Mouse (Mus musculus): Measurements from ENCODE around the gene Sh3rf3. TPM values are rescaled to one million over a fixed set of nuclear protein-coding genes. Genes with fewer than 3 reads are reported as not detected.

Gene Sh3rf3
- polyA plus RNA-seq, 1 experiment from 2014 or later: not detected

- Histone ChIP-seq H3K4me3 (no peak overlapping the region), H3K36me3 (no peaks in the 10 kb centered on the region), H3K27ac (no peak overlapping the region), H3K27me3 (replicated peaks) (no peaks in the 10 kb centered on the region), H3K4me2 (no peak overlapping the region), H3K4me1 (no peaks in the 10 kb centered on the region), H3K9me3 (replicated peaks) (no peaks in the 10 kb centered on the region), H3K9ac (no peak overlapping the region)
- 45% methylated on average over 5 of the region's 5 CpGs for WGBS (ENCODE audit: insufficient replicate concordance)
- ATAC-seq: no peak
Measured at GRCm38 (mm10) chr10:58928952-58929442, 115.8 kb downstream of the Sh3rf3 start.

GRCm38 (mm10) chr10:58932151-58932773 lies 119.1 kb downstream of the Sh3rf3 start:
- H3K4me3 ChIP-seq: no peak overlapping the region
- H3K4me2 ChIP-seq: peak overlapping the region; percentile 19; the same call in 1 of the 2 replicates
- H3K36me3 ChIP-seq: no peaks in the 10 kb centered on the region
- 35% methylated on average over 22 of the region's 22 CpGs for WGBS (ENCODE audit: insufficient replicate concordance)
- no peak overlapping the region for H3K9ac ChIP-seq
- no peak for ATAC-seq
- H3K27me3 ChIP-seq (replicated peaks): no peaks in the 10 kb centered on the region
- H3K9me3 ChIP-seq (replicated peaks): no peaks in the 10 kb centered on the region
- no peaks in the 10 kb centered on the region for H3K4me1 ChIP-seq
- H3K27ac ChIP-seq: no peak overlapping the region

- Histone ChIP-seq H3K4me3 (no peak overlapping the region), H3K27me3 (replicated peaks) (no peaks in the 10 kb centered on the region), H3K36me3 (no peaks in the 10 kb centered on the region), H3K4me1 (no peaks in the 10 kb centered on the region), H3K9me3 (replicated peaks) (no peaks in the 10 kb centered on the region), H3K9ac (no peak overlapping the region), H3K27ac (no peak overlapping the region), H3K4me2 (no peak overlapping the region)
- WGBS (ENCODE audit: insufficient replicate concordance): 84% methylated on average over 6 of the region's 6 CpGs
- no peak for ATAC-seq
Measured at GRCm38 (mm10) chr10:58935606-58936005, 122.4 kb downstream of the Sh3rf3 start.

- H3K27ac ChIP-seq: no peak overlapping the region
- H3K4me2 ChIP-seq: no peak overlapping the region
- no peak overlapping the region for H3K4me3 ChIP-seq
- no peaks in the 10 kb centered on the region for H3K36me3 ChIP-seq
- no peaks in the 10 kb centered on the region for H3K4me1 ChIP-seq
- no peaks in the 10 kb centered on the region for H3K27me3 ChIP-seq (replicated peaks)
- H3K9ac ChIP-seq: no peak overlapping the region
- 74% methylated on average over 9 of the region's 9 CpGs for WGBS (ENCODE audit: insufficient replicate concordance)
- H3K9me3 ChIP-seq (replicated peaks): no peaks in the 10 kb centered on the region
- no peak for ATAC-seq
Measured at GRCm38 (mm10) chr10:58936441-58936860, 123.3 kb downstream of the Sh3rf3 start.

GRCm38 (mm10) chr10:58937521-58937920 lies 124.4 kb downstream of the Sh3rf3 start:
- Histone ChIP-seq H3K36me3 (no peaks in the 10 kb centered on the region), H3K9me3 (replicated peaks) (no peaks in the 10 kb centered on the region), H3K4me2 (no peak overlapping the region), H3K4me1 (no peaks in the 10 kb centered on the region), H3K27me3 (replicated peaks) (no peaks in the 10 kb centered on the region), H3K27ac (no peak overlapping the region), H3K4me3 (no peak overlapping the region), H3K9ac (no peak overlapping the region)
- no peak for ATAC-seq
- WGBS (ENCODE audit: insufficient replicate concordance): 54% methylated on average over 3 of the region's 3 CpGs

- WGBS (ENCODE audit: insufficient replicate concordance): 52% methylated on average over 3 of the region's 3 CpGs
Measured at GRCm38 (mm10) chr10:58942819-58943218, 129.7 kb downstream of the Sh3rf3 start.

DNA sequence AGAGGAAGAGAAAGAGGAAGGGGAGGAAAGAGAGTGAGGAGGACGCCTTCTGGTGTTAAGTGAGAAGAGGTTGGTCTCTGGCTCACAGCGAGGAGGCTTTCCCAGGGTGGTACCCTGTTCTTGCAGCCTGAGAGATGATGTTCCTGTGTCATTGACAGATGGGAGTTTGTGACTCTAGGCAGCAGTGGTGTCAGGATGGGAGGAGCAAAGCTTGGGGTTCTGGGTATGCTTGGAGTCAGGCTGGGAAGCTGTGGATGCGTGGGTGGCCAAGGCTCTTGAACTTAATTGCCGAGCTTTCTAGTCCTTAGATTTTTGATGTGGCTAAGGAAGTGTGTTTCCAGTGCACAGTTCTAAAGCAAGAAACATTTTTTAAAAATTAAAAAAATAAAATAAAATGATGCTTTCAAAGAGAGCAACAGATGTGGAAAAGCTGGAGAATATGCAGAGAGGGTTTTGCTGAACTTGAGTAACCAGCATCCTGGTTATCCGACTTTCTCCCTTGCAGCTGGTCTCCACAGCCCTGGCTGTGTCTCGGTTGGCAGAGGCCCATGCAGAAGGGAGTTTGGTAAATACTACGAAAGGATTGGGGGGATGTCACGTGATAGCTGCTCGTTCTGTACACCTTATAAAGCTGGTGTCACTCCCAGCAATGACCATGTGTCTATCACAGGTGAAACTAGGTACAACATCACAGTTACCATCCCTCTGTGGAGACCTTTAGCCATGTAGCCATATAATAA lies 130.7 kb downstream of the Sh3rf3 start:
- WGBS (ENCODE audit: insufficient replicate concordance): 52% methylated on average over 9 of the region's 9 CpGs
- ATAC-seq: no peak
- H3K4me3 ChIP-seq: no peak overlapping the region
- no peaks in the 10 kb centered on the region for H3K9me3 ChIP-seq (replicated peaks)
- no peak overlapping the region for H3K4me2 ChIP-seq
- H3K27ac ChIP-seq: no peak overlapping the region
- no peaks in the 10 kb centered on the region for H3K36me3 ChIP-seq
- H3K27me3 ChIP-seq (replicated peaks): no peaks in the 10 kb centered on the region
- no peak overlapping the region for H3K9ac ChIP-seq
- H3K4me1 ChIP-seq: no peaks in the 10 kb centered on the region

More at GRCm38 (mm10) chr10:58942819-58943218, 129.7 kb downstream of the Sh3rf3 start:
- H3K27me3 ChIP-seq (replicated peaks): no peaks in the 10 kb centered on the region
- H3K27ac ChIP-seq: no peak overlapping the region
- H3K4me3 ChIP-seq: no peak overlapping the region
- H3K4me2 ChIP-seq: no peak overlapping the region
- H3K9me3 ChIP-seq (replicated peaks): no peaks in the 10 kb centered on the region
- H3K9ac ChIP-seq: no peak overlapping the region
- H3K36me3 ChIP-seq: no peaks in the 10 kb centered on the region
- H3K4me1 ChIP-seq: no peaks in the 10 kb centered on the region
- no peak for ATAC-seq

GRCm38 (mm10) chr10:58944930-58945329 lies 131.8 kb downstream of the Sh3rf3 start:
- Histone ChIP-seq H3K9ac (no peak overlapping the region), H3K36me3 (no peaks in the 10 kb centered on the region), H3K4me2 (no peak overlapping the region), H3K27me3 (replicated peaks) (no peaks in the 10 kb centered on the region), H3K4me1 (no peaks in the 10 kb centered on the region), H3K4me3 (no peak overlapping the region), H3K27ac (no peak overlapping the region), H3K9me3 (replicated peaks) (no peaks in the 10 kb centered on the region)
- WGBS (ENCODE audit: insufficient replicate concordance): 49% methylated on average over 6 of the region's 6 CpGs
- ATAC-seq: no peak

- Histone ChIP-seq H3K9ac (no peak overlapping the region), H3K27me3 (replicated peaks) (no peaks in the 10 kb centered on the region), H3K4me3 (no peak overlapping the region), H3K4me1 (no peaks in the 10 kb centered on the region), H3K4me2 (no peak overlapping the region), H3K36me3 (no peaks in the 10 kb centered on the region), H3K27ac (no peak overlapping the region), H3K9me3 (replicated peaks) (no peaks in the 10 kb centered on the region)
- 60% methylated on average over 11 of the region's 11 CpGs for WGBS (ENCODE audit: insufficient replicate concordance)
- ATAC-seq: no peak
Measured at GRCm38 (mm10) chr10:58949770-58950638, 136.8 kb downstream of the Sh3rf3 start.

DNA sequence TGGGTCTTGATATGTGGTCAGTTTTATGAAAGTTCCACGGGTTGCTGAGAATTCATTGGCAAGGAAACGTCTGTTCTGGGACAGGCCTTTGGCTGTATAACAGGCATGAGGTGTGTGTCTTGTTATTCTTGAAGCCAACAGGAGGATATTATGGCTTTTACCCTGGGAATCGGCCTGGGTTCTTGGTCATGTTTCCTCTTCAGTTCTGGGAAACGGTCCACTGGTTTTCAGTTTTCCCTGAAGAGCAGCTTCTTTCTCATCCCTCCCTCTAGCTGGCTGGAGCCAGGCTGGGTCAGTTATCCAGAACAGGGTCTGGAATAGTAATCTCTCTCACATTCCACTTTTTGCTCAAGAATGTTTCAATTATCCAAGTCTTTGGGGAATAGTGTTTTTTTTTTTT lies 147.0 kb downstream of the Sh3rf3 start:
- H3K9ac ChIP-seq: no peak overlapping the region
- no peaks in the 10 kb centered on the region for H3K4me1 ChIP-seq
- no peaks in the 10 kb centered on the region for H3K9me3 ChIP-seq (replicated peaks)
- no peak overlapping the region for H3K4me3 ChIP-seq
- H3K27ac ChIP-seq: no peak overlapping the region
- no peak for ATAC-seq
- H3K4me2 ChIP-seq: no peak overlapping the region
- 67% methylated on average over 4 of the region's 4 CpGs for WGBS (ENCODE audit: insufficient replicate concordance)
- no peaks in the 10 kb centered on the region for H3K36me3 ChIP-seq
- H3K27me3 ChIP-seq (replicated peaks): no peaks in the 10 kb centered on the region

GRCm38 (mm10) chr10:58968236-58968635 lies 155.1 kb downstream of the Sh3rf3 start:
- Histone ChIP-seq H3K36me3 (no peaks in the 10 kb centered on the region), H3K9ac (no peak overlapping the region), H3K27me3 (replicated peaks) (no peaks in the 10 kb centered on the region), H3K4me3 (no peak overlapping the region), H3K27ac (no peak overlapping the region), H3K4me1 (no peaks in the 10 kb centered on the region), H3K4me2 (no peak overlapping the region), H3K9me3 (replicated peaks) (no peaks in the 10 kb centered on the region)
- 59% methylated on average over 4 of the region's 4 CpGs for WGBS (ENCODE audit: insufficient replicate concordance)
- ATAC-seq: no peak

DNA sequence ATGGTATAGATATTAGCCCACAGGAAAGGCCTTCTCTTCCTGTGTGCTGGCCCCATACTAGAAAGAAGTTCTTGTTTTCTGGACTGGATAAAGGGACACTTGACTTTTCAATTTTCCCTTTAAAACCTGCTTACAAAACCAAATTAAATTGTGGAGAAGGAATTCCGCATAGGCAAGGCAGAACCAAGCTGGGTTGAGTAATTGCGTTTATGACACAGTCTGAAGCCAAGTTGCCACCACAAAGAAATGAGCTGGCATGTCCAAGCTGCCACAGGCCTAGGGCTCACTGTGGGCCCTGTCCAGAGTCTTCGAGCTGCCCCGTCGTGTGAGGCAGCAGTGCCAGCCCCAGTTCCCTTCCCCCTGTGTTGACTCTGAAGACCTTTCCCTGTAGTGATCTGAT lies 156.2 kb downstream of the Sh3rf3 start:
- H3K9ac ChIP-seq: no peak overlapping the region
- ATAC-seq: no peak
- no peaks in the 10 kb centered on the region for H3K27me3 ChIP-seq (replicated peaks)
- H3K9me3 ChIP-seq (replicated peaks): no peaks in the 10 kb centered on the region
- no peaks in the 10 kb centered on the region for H3K36me3 ChIP-seq
- no peak overlapping the region for H3K4me2 ChIP-seq
- no peaks in the 10 kb centered on the region for H3K4me1 ChIP-seq
- H3K27ac ChIP-seq: no peak overlapping the region
- H3K4me3 ChIP-seq: no peak overlapping the region
- 80% methylated on average over 5 of the region's 5 CpGs for WGBS (ENCODE audit: insufficient replicate concordance)
